Mouse (Mus musculus) large intestine, adult 2 months (tissue): Measurements from ENCODE around the gene Tead1. TPM values are rescaled to one million over a fixed set of nuclear protein-coding genes. Genes with fewer than 3 reads are reported as not detected.

Experiments used
- DNase-seq: peaks from one replicate; pipeline ENCODE4 v3.0.0-alpha.2; 2012; ENCODE audit warnings: low read depth, low spot score
- WGBS: fragments of 180-500 bp; shearing (Covaris S2); methylation state at CpG from one replicate; pipeline ENCODE4 v1.1.7; 2018; 5-methylcytosine and 5-hydroxymethylcytosine counted together
- polyA plus RNA-seq: library from polyadenylated mRNA; depleted of rRNA; stranded (reverse); fragments of >200 nt; gene quantifications from 2 replicates; pipeline ENCODE4 v1.2.3, GENCODE M21; 2012

Tead1 gene
- polyA plus RNA-seq, 1 experiment: 5.9 TPM

- no peak for DNase-seq
- WGBS: 29% methylated on average over 2 of the region's 2 CpGs
Measured at GRCm38 (mm10) chr7:112794481-112794880, 115.4 kb downstream of the Tead1 start.

- 85% methylated on average over 8 of the region's 8 CpGs for WGBS
- no peak for DNase-seq
Measured at GRCm38 (mm10) chr7:112797526-112798321, 118.6 kb downstream of the Tead1 start.

GRCm38 (mm10) chr7:112801706-112802105 lies 122.6 kb downstream of the Tead1 start:
- DNase-seq: no peak
- 76% methylated on average over 8 of the region's 8 CpGs for WGBS

GRCm38 (mm10) chr7:112806718-112807400 lies 127.7 kb downstream of the Tead1 start:
- 17% methylated on average over 2 of the region's 2 CpGs for WGBS
- DNase-seq: no peak

GRCm38 (mm10) chr7:112807401-112807751 lies 128.3 kb downstream of the Tead1 start:
- DNase-seq: no peak
- WGBS: 2% methylated on average over 6 of the region's 6 CpGs

- 57% methylated on average over 7 of the region's 7 CpGs for WGBS
- DNase-seq: no peak
Measured at GRCm38 (mm10) chr7:112810752-112811151, 131.6 kb downstream of the Tead1 start.

- no peak for DNase-seq
- 74% methylated on average over 10 of the region's 10 CpGs for WGBS
Measured at GRCm38 (mm10) chr7:112812037-112812775, 133.1 kb downstream of the Tead1 start.

GRCm38 (mm10) chr7:112813163-112813562 lies 134.0 kb downstream of the Tead1 start:
- 96% methylated on average over 7 of the region's 7 CpGs for WGBS
- DNase-seq: no peak

- 45% methylated on average over 8 of the region's 8 CpGs for WGBS
- no peak for DNase-seq
Measured at GRCm38 (mm10) chr7:112813731-112814306, 134.7 kb downstream of the Tead1 start.

- DNase-seq: no peak
- WGBS: 90% methylated on average over 5 of the region's 5 CpGs
Measured at GRCm38 (mm10) chr7:112816016-112816415, 136.9 kb downstream of the Tead1 start.

GRCm38 (mm10) chr7:112819833-112820232 lies 140.7 kb downstream of the Tead1 start:
- no peak for DNase-seq
- 72% methylated on average over 4 of the region's 4 CpGs for WGBS

- no peak for DNase-seq
Measured at GRCm38 (mm10) chr7:112822879-112823278, 143.8 kb downstream of the Tead1 start.

GRCm38 (mm10) chr7:112823621-112824020 lies 144.5 kb downstream of the Tead1 start:
- DNase-seq: no peak
- 9% methylated on average over 5 of the region's 5 CpGs for WGBS

More at GRCm38 (mm10) chr7:112822879-112823278, 143.8 kb downstream of the Tead1 start:
- WGBS: 15% methylated on average over 5 of the region's 5 CpGs

- DNase-seq: no peak
- 7% methylated on average over 11 of the region's 11 CpGs for WGBS
Measured at GRCm38 (mm10) chr7:112825339-112825781, 146.2 kb downstream of the Tead1 start.

GRCm38 (mm10) chr7:112826114-112826911 lies 147.2 kb downstream of the Tead1 start:
- DNase-seq: peak; percentile 76
- WGBS: 12% methylated on average over 17 of the region's 17 CpGs

GRCm38 (mm10) chr7:112828016-112828695 lies 149.0 kb downstream of the Tead1 start:
- DNase-seq: no peak
- 20% methylated on average over 10 of the region's 10 CpGs for WGBS

- DNase-seq: no peak
Measured at GRCm38 (mm10) chr7:112828696-112829022, 149.5 kb downstream of the Tead1 start.

- WGBS: 52% methylated on average over 4 of the region's 4 CpGs
- DNase-seq: no peak
Measured at GRCm38 (mm10) chr7:112830946-112831345, 151.8 kb downstream of the Tead1 start.

- DNase-seq: no peak
Measured at GRCm38 (mm10) chr7:112831446-112831845, 152.3 kb downstream of the Tead1 start.

More at GRCm38 (mm10) chr7:112831446-112831845, 152.3 kb downstream of the Tead1 start:
- WGBS: 86% methylated on average over 4 of the region's 4 CpGs
